Mouse (Mus musculus) megakaryocyte-erythroid progenitor cell, adult 5-6 weeks (primary cell): ENCODE results near the gene Nfxl1. TPM values are rescaled to one million over a fixed set of nuclear protein-coding genes. Genes with fewer than 3 reads are reported as not detected.

Experiments used
- ATAC-seq: replicated peaks from 2 replicates; pipeline ENCODE4 v1.8.0; 2016; ENCODE audit warnings: mild to moderate bottlenecking, inconsistent platforms; ENCODE audit not compliant: severe bottlenecking, poor library complexity, low FRiP score, low TSS enrichment
- total RNA-seq, 2 experiments: library from RNA; stranded (forward) in 1 of 2; stranded (reverse) in 1 of 2; fragments of 200-1000, 215-1000 nt in 1 of 2; fragments of >200 nt in 1 of 2; fragmentation: Nextera tagmentation in 1 of 2; gene quantifications; 2 replicates each; pipeline ENCODE4 v1.2.3; 2014 to 2017

Nfxl1 gene
- total RNA-seq, 2 experiments from 2014 or later: 9.7 to 18.6 TPM

DNA sequence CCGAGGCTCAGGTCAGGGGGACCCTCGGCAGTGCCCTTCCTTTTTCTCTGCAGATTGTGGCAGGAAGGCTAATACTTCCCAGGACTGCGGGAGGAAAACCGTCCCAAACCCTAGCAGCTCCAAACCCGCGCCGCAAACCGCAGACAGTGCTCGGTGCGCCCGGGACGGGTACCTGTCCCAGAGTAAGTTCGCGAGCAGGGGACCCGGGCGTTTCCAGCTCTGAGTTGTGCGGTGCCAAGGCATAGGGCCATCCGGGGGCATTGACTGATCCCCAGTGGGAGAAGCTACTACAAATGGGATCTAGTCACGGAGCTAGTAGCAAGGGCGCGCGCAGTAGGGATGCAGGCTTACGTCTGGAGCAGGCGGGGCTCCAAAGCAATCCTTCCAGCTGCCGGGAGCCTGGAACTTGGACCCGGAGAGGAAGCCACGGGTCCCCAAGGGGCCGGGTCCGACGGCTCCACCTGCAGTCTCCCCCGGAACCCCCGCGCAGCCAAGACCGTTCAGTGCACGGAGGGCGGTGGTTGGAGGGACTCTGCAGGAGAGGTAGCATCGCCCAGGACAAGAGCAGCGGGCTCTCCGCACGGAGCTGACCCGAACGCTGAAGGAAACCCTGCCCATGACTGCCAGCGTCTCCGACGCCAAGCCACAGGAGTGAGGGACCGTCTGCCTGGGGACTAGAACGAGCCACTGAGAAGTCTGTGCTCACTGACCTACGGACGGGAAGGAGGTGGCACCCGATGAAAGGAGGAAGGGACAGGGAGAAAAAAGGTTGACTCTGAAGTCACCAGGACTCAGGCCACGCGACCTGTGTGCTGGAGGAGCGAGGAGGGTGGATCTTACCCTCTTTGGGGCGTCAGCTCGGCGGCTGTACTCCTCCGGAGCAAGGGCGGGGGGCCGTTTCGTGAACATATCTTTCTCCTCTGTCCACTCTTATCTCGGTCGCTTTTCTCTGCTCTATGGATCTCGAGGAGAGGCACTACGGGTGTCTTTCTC, 55.7 kb downstream of the Nfxl1 start, which contains the start of gene Corin:
Gene Corin, minus strand, starts transcription at position 943 of the 993 bp plus-strand sequence.
- ATAC-seq: 0 out of 2 replicates have a peak, but pooled peaks have one; percentile 43

DNA sequence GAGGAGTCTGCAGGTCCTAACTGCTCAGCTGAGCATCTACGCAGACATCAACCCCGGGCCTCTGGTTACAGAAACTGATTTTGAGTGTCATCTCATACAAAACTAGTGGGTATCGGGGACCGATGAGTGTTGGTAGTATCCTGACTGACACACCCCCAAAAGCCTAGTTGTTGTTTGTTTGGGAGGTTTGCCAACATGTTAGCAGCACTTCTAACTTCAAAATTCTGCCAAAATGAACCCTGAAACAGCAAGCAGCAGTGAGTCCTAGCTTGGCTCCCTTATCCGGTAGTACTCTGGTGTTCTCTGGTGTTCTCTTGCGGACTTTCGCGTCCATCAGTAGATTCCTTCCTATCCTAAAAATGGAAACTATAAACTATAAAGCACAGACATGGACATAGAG, 56.7 kb downstream of the Nfxl1 start:
- no peak for ATAC-seq

DNA sequence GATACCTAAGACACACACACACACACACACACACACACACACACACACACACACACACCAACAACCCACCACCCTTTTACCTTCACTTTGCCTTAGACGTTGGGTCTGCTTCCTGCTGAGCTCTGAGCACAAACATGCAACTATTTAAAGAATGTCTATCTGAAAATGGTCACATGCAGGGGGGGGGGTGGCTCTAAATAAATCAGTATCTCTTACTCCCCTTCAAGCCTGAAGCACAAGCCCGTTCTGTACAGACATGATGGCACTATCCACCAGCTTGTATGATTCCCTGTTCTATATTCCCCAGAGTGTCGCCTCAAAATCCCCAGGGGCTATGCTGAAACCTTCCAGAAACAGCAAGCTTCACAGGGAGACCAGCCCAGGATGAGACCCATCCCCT, 57.7 kb downstream of the Nfxl1 start:
- ATAC-seq: no peak

DNA sequence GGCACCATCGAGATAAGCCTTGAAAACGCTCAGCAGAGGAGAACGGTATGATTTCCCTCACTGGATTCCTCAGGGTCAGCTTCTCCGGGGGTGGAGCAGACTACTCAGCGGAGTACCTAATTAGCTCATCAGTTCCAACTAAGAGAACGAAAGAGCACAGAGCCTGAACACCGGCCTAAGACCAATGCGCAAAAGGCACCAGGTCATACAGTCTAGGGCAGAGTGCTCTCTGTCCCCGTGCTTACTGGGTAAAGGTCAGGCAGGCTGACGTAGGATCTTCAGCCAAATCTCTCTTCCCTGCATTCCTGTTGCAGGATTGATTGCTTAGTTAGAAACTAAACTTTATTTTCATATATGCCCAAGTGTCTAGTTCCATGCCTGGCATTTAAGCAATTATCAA, 61.2 kb downstream of the Nfxl1 start:
- no peak for ATAC-seq

DNA sequence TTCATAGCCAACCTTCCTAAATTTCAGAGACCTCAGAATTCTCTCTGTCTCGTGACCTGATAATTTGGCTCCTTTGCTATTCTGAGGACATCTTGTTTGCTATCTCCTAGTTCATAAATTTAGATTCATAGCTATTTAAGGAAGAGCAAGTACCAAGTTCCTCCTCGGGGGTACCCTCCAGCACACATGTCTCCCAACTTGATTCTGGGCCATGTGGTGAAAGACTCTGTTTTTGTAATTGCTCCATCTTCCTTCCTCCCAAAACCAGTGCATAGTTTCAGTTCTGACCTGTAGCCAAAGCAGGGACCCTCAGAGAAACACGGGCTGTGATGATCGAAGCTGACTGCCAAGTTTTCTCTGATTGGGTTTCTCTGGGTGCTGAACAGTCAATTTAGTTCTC, 62.7 kb downstream of the Nfxl1 start:
- ATAC-seq: no peak

- ATAC-seq: no peak
These were observed 65.6 kb downstream of the Nfxl1 start for GRCm38 (mm10) chr5:72493906-72494305.

DNA sequence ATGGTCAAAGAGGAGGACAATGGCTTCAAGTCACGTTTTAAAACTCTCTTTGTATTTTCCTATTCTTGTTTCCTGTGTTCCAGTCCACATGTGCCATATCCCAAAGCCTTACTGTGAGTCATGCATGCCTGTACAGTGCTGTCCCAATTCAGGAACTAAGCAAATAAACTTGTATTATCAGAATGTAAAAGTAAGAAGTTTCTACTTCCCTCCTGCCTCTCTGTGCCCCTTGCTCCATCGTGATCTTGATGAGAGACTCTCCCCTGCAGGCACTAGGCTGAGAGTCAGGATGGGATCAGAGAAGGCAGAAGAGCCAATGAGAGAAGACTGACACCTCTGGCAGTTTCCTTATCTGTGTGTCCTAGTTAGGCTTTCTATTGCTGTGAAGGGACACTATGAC, 68.3 kb downstream of the Nfxl1 start:
- ATAC-seq: no peak

DNA sequence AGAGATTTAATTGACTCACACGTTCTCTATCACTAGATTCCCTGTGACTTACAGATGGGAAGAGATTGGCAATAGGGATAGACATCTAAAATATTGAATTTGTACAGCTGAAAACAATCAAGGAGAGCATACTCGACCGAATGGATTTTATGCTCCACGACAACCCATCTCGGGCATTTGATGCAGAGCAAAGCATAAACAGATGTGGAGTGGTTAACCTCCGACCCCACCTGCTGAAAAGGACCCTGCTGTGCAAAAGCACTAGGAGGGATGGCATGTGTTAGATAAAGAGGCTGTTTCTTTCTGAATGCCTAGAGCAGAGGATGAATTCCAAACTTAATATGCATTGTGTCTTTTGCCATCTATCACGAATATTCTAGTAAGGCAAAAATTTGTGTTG, 79.0 kb downstream of the Nfxl1 start:
- no peak for ATAC-seq

DNA sequence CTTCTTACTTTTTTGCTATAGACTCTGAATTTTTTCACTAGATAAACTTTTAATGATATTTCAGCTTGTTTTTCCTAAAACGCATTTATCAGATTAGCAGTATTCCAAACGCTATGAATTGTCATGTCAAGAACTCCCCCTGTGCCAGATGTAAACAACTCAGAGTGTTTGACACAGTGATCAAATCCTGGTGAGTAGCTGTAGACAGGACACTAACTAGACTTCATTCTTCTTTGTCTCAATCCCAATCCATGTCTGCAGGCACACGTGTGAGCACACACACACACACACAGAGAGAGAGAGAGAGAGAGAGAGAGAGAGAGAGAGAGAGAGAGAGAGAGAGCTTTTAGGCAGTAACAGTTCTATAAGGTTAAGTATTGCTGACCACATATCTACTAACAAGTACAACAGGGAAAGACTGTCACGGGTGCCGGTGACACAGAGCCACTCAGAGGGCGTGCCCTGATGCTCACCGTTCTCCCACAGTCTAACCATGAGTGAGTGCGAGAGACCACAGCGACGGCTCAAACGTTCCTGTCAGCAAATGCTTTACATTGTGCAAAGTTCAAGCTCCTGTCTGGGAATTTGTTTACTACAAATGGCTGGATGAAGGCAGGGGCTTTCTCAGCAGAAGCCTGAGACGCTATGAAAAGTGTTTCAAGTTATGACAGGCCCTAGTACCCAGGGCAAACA, 87.0 kb downstream of the Nfxl1 start:
- no peak for ATAC-seq

DNA sequence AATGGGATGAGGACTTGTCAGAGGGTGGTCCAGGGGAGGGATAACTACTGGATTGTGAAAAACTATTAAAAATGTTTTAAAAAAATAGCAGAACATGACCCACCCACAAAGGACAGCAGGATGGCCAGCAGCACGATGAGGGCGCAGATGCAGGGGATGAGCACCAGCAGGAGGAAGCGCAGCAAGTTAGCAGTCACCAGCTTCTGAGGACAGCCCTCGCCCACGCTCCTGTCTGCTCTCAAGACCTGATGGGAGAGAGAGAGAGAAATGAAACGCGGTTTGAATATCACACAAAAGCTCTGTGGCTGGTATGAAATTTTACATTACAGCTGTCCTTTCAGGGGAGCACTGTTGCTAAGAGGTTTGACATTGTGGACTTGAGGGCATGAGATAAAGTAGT, 87.7 kb downstream of the Nfxl1 start:
- ATAC-seq: no peak

DNA sequence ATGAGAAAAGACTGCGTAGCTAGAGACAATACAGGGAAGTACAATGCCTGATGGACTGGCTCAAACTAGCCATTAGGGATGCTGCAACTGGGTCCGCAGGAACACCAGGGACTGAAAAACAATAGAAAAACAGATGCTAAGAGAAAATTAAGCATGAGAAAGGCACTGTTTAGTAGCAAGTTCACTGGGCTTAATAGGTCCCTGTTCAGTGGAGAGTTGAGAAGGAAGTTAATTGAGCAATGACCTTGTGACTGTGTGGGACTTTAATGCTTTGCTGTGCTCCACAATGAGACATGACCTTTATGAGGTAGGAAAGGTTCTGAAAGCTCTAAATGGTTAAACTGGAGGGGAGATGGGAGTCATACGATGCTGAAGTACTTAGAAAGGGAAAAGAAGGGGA, 94.6 kb downstream of the Nfxl1 start:
- ATAC-seq: no peak

Other genes starting within 250 kb of the Nfxl1 start
- gene Corin, start 55.2 kb downstream of the Nfxl1 start, total RNA-seq (2014; fragmentation: Nextera tagmentation): not detected in 2 replicates
- gene Corin, start 55.2 kb downstream of the Nfxl1 start, total RNA-seq (2017): not detected in 2 replicates
- gene Zar1, start 21.6 kb upstream of the Nfxl1 start, total RNA-seq (2014; fragmentation: Nextera tagmentation): not detected in 2 replicates
- gene Zar1, start 21.6 kb upstream of the Nfxl1 start, total RNA-seq (2017): not detected in 2 replicates
- gene Gm5868, start 27.9 kb upstream of the Nfxl1 start, total RNA-seq (2014; fragmentation: Nextera tagmentation): not detected in 2 replicates
- gene Gm5868, start 27.9 kb upstream of the Nfxl1 start, total RNA-seq (2017): not detected in 2 replicates
- gene Cnga1, start 84.6 kb upstream of the Nfxl1 start, total RNA-seq (2014; fragmentation: Nextera tagmentation): not detected in 2 replicates
- gene Cnga1, start 84.6 kb upstream of the Nfxl1 start, total RNA-seq (2017): 0.23 TPM in 1 of 2 replicates, not detected in the other
- gene Nipal1, start 88.1 kb upstream of the Nfxl1 start, total RNA-seq (2014; fragmentation: Nextera tagmentation): 2.7 TPM in 1 of 2 replicates, not detected in the other
- gene Nipal1, start 88.1 kb upstream of the Nfxl1 start, total RNA-seq (2017): 0.08 and 0.47 TPM in 2 replicates
- gene Txk, start 193.1 kb upstream of the Nfxl1 start, total RNA-seq (2014; fragmentation: Nextera tagmentation): 0.96 and 7.8 TPM in 2 replicates
- gene Txk, start 193.1 kb upstream of the Nfxl1 start, total RNA-seq (2017): 0.15 and 1.2 TPM in 2 replicates